Mouse (Mus musculus) cerebellum, adult 2 months (tissue): ENCODE results near the gene Rpl15. TPM values are rescaled to one million over a fixed set of nuclear protein-coding genes. Genes with fewer than 3 reads are reported as not detected.

Experiments
- DNase-seq, 2 experiments: peaks; one replicate each; pipeline ENCODE4 v3.0.0; 2021
- H3K27ac ChIP-seq: fragments of 200-500 bp; 2 replicates; pipeline ENCODE4 v1.5.1; 2012; ENCODE audit warnings: low read length, control low read depth, inconsistent platforms; ENCODE audit not compliant: insufficient read depth
- H3K27me3 ChIP-seq: fragments of 200-500 bp; 2 replicates; pipeline ENCODE4 v1.6.1; 2012; ENCODE audit warnings: inconsistent platforms, mild to moderate bottlenecking, low read length, moderate library complexity; ENCODE audit not compliant: control insufficient read depth, insufficient read depth
- H3K4me1 ChIP-seq: fragments of 200-500 bp; 2 replicates; pipeline ENCODE4 v1.6.1; 2011; ENCODE audit warnings: low read length; ENCODE audit not compliant: control insufficient read depth, insufficient read depth
- H3K4me3 ChIP-seq: fragments of 200-500 bp; replicated peaks from 2 replicates; pipeline ENCODE3; 2011; ENCODE audit warnings: mild to moderate bottlenecking, low read depth, low read length, control low read depth; ENCODE audit not compliant: insufficient read depth
- CTCF ChIP-seq: fragments of 200-500 bp; IDR thresholded peaks from 2 replicates; pipeline ENCODE4 v1.5.1; 2011; ENCODE audit warnings: low read depth, mild to moderate bottlenecking, control low read depth, low read length, moderate library complexity, borderline replicate concordance; ENCODE audit not compliant: insufficient read depth
- POLR2A ChIP-seq: fragments of 200-500 bp; IDR thresholded peaks from 2 replicates; pipeline ENCODE4 v1.6.1; 2011; ENCODE audit warnings: low read length, control low read depth, borderline replicate concordance; ENCODE audit not compliant: insufficient read depth
- WGBS: fragments of 180-500 bp; shearing (Covaris S2); methylation state at CpG from one replicate; pipeline ENCODE4 v1.1.7; 2018; 5-methylcytosine and 5-hydroxymethylcytosine counted together
- polyA plus RNA-seq: library from polyadenylated mRNA; depleted of rRNA; stranded (reverse); fragments of >200 nt; gene quantifications from 2 replicates; pipeline ENCODE4 v1.2.3, GENCODE M21; 2012; rRNA removed

Rpl15 gene
- polyA plus RNA-seq, result 293 and 315 TPM in 2 replicates

DNA sequence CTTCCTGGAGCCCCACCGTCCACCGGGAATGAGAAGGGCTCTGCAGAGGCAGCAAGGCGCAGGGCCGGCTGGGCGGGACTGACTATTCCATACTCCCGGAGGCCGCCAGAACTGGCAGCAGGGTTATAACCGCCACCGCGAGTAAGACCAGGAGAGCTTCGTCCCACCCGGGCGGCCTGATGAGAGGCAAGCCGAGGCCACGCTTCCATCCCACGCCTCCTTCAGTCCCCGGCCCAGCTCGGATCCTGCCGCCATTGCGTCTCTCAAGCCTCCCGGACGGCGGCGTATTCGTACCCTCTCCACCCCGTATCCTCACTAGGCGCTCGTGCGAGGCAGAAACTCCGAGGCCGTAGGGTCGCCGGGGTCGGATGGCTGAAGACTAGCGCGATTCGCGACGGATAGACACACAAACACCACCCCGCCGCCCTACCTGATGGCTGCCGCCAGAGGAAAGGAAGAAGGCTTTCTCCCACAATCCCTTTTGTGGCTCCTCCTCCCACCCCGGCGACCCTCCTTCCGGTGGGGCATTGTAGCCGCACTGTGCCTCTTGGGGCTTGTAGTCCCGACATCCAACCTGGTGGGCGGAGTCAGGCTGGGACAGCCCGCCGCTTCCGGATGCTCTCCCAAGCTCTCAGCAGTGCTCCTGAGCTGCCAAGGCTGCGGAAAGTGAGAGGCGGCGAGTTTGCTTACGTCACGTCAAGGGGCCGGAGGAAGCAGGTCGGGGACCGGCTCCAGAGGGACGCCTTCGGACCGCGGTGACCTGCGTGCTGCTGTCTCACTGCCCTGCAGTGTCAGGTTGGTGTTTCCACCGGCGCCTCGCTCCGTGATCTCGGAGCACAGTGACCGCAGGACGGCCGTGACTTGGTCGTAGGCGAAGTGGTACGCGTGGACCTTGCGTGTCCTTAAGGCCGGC is at the start of gene Rpl15, which contains the start of gene Nkiras1:
Gene Rpl15, minus strand, starts transcription at position 863 of the 913 bp plus-strand sequence.
Gene Nkiras1, plus strand, starts transcription at position 608 of the 913 bp plus-strand sequence.
- under 1% methylated on average over 78 of the region's 78 CpGs for WGBS
- peak within 1 kb of the TSS; percentile 41 for H3K27ac ChIP-seq
- no peaks in the 10 kb centered on the region for H3K27me3 ChIP-seq
- peak; percentile 76 for TF ChIP-seq POLR2A
- no peak for TF ChIP-seq CTCF
- no peaks in the 10 kb centered on the region; the same call in 1 of the 2 replicates for H3K4me1 ChIP-seq
- DNase-seq, result peak; percentile 99 to 100
- H3K4me3 ChIP-seq, result peak within 1 kb of the TSS; percentile 96

DNA sequence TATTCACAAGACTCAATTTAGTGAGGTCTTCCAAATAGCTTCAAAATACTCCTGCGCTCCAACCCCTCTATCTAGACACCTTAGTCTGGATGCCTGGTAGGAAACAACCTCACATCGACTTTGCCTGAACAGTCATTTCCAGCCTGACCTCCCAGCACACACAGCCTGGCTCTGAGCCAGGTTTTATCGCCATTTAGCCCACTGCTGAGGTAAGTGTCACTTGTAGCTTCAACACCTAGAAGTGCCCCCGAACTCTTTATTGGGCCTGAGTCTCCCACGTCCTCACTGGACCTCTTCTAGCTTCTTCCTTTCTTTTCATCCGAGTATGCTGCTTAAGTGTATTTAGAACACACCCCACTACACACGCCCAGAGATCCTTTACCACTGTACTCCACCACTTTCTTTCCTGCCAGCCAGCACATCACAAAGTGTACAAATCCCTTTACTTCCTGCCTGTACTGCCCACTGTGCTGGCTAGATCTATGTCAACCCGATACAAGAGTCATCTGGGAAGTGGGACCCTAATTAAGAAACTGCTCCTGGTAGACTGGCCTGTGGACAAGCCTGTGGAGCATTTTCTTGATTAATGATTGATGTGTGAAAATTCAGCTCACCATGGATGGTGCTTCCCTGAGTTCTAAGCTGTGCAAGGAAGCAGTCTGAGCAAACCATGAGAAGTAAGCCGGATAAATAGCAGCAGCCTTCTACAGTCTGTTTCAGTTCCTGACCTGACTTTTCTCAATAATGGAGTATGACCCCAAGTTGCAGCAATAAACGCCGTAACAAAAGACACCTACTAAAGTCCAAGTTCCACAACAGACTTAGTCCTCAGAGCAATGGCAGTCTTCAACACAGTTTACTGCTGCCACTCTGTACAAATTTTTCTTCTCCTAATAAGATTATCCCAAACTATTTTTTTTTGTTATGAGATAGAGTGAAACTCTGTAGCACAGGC is 46.5 kb upstream of the Rpl15 start:
- WGBS, result 77% methylated on average over 11 of the region's 11 CpGs

DNA sequence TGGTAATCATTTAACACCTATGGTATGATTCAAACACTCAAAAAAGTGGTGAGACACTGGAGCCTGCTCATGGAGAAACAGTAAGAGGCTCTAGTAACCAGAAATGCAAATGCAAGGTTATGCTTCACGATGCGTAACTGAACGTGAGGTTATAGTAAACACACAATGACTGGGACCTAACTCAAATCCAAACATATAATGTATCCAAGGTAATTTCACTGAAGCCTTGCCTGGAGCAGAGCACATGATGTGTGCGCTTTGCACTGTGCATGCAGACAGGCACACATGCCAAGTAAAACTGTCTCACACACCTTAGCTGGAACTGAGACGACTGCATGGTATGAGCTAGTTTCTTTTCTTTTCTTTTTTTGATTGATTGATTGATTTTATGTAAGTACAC is 33.0 kb upstream of the Rpl15 start:
- H3K27ac ChIP-seq, result no peak overlapping the region
- H3K4me3 ChIP-seq, result no peak overlapping the region
- DNase-seq, result no peak
- WGBS, result 95% methylated on average over 5 of the region's 5 CpGs
- no peak for TF ChIP-seq CTCF
- TF ChIP-seq POLR2A, result no peak
- H3K27me3 ChIP-seq, result no peaks in the 10 kb centered on the region
- peaks cover 5% of the 10 kb centered on the region for H3K4me1 ChIP-seq

More for the DNA sequence above, 46.5 kb upstream of the Rpl15 start:
- DNase-seq, result no peak
- Histone ChIP-seq H3K27ac (no peak overlapping the region), H3K4me1 (no peaks in the 10 kb centered on the region), H3K27me3 (no peaks in the 10 kb centered on the region), H3K4me3 (no peak overlapping the region)
- TF ChIP-seq POLR2A (no peak), CTCF (no peak)

DNA sequence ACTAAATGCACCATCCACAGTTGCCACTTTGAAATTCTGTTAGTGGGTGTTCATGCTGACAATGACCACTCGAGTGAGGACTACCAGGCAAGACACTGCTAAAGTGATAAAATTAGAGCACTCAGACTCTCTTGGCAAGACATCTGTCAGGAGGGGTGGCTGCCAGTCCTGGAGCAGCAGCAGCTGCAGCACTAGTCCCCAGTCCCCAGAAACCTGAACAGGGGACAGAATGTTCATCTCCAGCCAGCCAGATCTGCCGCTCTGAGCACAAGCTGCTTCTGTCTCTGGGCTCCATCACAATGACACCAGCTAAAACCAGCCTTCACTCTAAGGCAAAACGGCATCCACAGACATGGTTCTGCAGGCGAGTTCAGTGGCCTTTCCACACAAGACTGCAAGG is 32.1 kb upstream of the Rpl15 start:
- Histone ChIP-seq H3K4me3 (no peak overlapping the region), H3K27me3 (no peaks in the 10 kb centered on the region), H3K27ac (peak overlapping the region; percentile 20; the same call in 1 of the 2 replicates), H3K4me1 (peaks cover 5% of the 10 kb centered on the region)
- no peak for TF ChIP-seq CTCF
- TF ChIP-seq POLR2A, result no peak
- DNase-seq, result peak; percentile 35 to 45
- 31% methylated on average over 4 of the region's 4 CpGs for WGBS

DNA sequence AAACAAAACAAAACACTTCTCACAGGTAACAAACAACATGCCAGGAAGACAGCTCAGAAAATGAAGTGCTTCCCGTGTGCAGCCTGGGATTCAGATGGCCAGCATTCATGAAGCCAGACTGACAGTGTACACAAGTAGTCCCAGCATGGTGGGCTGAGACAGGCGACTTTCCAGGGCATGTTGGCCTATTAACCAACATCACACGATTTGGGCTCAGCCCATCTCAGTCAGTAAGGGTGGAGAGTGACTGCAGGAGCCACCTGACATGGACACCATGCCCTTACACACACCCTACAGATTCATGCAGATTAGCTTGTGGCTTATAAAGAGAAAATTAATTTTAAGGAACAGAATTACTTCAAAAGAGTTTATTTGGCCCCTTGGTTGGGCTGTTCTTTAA is 31.6 kb upstream of the Rpl15 start:
- 43% methylated on average over 3 of the region's 3 CpGs for WGBS
- Histone ChIP-seq H3K4me1 (peaks cover 5% of the 10 kb centered on the region), H3K27me3 (no peaks in the 10 kb centered on the region), H3K27ac (no peak overlapping the region), H3K4me3 (no peak overlapping the region)
- TF ChIP-seq POLR2A, result no peak
- TF ChIP-seq CTCF, result no peak
- no peak for DNase-seq

DNA sequence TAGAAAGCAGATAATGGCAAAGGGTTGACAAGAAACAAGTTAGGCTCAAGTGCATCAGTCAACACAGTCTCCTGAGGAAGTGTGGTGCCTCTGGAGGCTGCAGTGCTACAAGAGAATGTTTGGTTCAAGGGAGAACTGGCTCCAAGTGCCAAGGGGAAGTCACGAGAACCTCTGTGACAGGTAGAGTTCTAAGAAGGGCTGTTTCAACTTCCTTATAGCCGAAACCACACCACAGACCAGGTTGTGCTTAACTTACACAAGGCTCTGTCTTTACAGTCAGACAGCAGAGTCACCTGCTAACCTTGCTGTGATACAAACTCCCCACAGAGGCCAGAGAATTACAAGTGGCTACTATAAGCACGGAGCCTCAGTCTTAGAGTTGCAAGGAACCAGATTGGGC is 30.4 kb upstream of the Rpl15 start:
- Histone ChIP-seq H3K4me1 (peaks cover 5% of the 10 kb centered on the region), H3K4me3 (no peak overlapping the region), H3K27me3 (no peaks in the 10 kb centered on the region), H3K27ac (no peak overlapping the region)
- TF ChIP-seq CTCF (no peak), POLR2A (no peak)
- DNase-seq, result no peak
- 88% methylated on average over 3 of the region's 3 CpGs for WGBS

DNA sequence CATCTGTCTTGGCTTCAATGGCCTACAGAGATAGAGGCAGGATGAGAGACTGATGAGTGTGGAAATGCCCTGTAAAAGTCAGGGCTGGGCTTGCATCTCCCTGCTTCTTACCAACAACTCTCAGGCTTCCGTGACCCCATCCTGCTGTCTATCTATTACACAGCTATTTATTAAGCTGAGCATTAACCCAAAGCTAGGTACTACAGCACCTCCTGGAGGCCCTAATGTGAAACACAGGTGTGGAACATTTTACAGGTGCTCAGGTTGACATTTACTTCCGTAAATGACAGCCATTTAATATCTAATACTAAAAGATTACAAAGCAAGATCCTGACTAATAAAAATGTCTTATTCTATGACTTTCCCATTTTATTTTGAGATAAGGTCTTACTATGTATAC is 29.5 kb upstream of the Rpl15 start:
- Histone ChIP-seq H3K4me1 (peaks cover 5% of the 10 kb centered on the region), H3K4me3 (no peak overlapping the region), H3K27ac (no peak overlapping the region), H3K27me3 (no peaks in the 10 kb centered on the region)
- no peak for TF ChIP-seq POLR2A
- no peak for TF ChIP-seq CTCF
- no peak for DNase-seq
- 97% methylated on average over 2 of the region's 2 CpGs for WGBS
